Mouse (Mus musculus): ENCODE data around the gene Greb1. TPM values are rescaled to one million over a fixed set of nuclear protein-coding genes. Genes with fewer than 3 reads are reported as not detected.

The Greb1 gene
- polyA plus RNA-seq, 1 experiment from 2014 or later, result 0.92 TPM

DNA sequence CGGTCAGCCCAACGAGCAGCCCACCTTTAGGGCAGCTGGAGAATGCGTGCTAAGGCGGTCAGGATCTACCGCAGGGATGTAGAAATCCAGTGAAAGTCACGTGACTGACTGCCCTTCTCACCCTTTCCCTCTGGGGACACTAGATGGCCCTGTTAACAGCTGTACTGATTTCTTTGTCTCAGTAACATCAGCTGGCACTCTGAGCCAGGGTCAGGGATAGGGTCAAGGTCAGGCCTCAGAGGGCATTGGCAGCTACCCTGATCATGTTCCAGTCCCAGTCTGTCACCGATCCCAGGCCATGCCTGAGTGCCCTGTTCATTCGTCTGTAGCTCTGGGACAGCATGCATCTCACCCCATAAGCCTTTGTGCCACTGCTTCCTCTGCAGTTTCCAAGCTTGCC, 66.7 kb downstream of the Greb1 start:
- Histone ChIP-seq H3K4me1 (ENCODE audit: control insufficient read depth, low read depth, low read length) (peaks cover 5% of the 10 kb centered on the region), H3K4me3 (ENCODE audit: low read depth, low read length) (no peak overlapping the region), H3K9me3 (replicated peaks; ENCODE audit: control insufficient read depth, low read length) (no peaks in the 10 kb centered on the region), H3K9ac (ENCODE audit: low read depth, low read length) (no peak overlapping the region), H3K36me3 (ENCODE audit: control insufficient read depth, insufficient read depth) (no peaks in the 10 kb centered on the region), H3K27ac (ENCODE audit: low read length) (no peak overlapping the region), H3K4me2 (ENCODE audit: low read depth, low read length) (no peak overlapping the region), H3K27me3 (ENCODE audit: control insufficient read depth, insufficient read depth, low read depth, low read length) (no peaks in the 10 kb centered on the region)
- 54% methylated on average over 8 of the region's 8 CpGs for WGBS (ENCODE audit: insufficient replicate concordance)
- ATAC-seq (ENCODE audit: low read depth), result peak; percentile 64

DNA sequence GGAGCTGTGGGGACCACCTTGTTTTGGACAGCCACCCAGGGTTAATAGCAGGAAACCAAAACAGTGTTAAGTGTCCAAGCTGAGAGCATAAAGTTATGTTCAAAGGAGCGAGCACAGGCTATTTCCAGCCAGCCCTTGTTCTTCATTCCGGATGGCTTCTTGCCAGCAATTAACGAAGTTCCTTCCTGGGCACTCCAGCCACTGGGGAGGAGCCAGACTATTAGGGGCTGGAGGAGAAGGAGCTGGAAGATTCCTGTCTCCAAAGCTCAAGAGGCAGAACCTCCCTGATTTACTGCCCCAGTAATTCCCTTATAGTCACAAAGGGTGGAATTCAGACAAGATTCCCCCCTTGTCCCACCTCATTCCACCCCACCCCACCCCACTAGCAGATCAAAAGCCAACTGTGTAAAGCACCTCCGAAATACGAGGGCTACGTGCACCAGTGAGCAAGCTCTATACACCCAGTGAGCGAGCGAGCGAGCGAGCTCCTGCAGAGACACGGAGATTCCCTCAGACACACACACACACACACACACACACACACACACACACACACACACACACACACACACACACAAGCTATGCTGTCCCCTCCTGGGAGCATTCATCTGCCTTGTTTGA, 69.5 kb downstream of the Greb1 start:
- Histone ChIP-seq H3K36me3 (ENCODE audit: control insufficient read depth, insufficient read depth) (no peaks in the 10 kb centered on the region), H3K4me1 (ENCODE audit: control insufficient read depth, low read depth, low read length) (peaks cover 5% of the 10 kb centered on the region), H3K9ac (ENCODE audit: low read depth, low read length) (no peak overlapping the region), H3K27me3 (ENCODE audit: control insufficient read depth, insufficient read depth, low read depth, low read length) (no peaks in the 10 kb centered on the region), H3K4me2 (ENCODE audit: low read depth, low read length) (no peak overlapping the region), H3K4me3 (ENCODE audit: low read depth, low read length) (no peak overlapping the region), H3K27ac (ENCODE audit: low read length) (no peak overlapping the region), H3K9me3 (replicated peaks; ENCODE audit: control insufficient read depth, low read length) (no peaks in the 10 kb centered on the region)
- WGBS (ENCODE audit: insufficient replicate concordance), result 56% methylated on average over 11 of the region's 11 CpGs
- no peak for ATAC-seq (ENCODE audit: low read depth)

DNA sequence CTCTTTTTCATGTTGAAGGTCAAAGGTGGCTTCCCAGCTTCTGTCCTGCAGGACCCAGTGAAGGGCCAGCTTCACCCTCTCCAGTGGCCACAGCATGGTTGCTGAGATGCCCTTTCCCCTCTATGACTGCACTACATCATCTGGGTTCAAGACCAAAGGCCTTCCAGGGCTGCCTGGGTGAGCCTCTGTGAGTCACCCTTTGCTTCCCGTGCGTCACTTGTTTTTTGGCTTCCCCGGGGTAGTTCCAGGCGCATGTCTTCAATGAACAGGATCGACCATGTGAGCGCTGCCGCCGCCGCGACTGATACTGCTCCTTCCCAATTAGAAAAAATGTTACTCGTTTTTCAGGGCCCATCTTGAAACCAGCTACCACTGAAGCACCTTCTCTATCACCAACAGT, 70.5 kb downstream of the Greb1 start:
- H3K27ac ChIP-seq (ENCODE audit: low read length), result no peak overlapping the region
- H3K4me2 ChIP-seq (ENCODE audit: low read depth, low read length), result no peak overlapping the region
- H3K4me3 ChIP-seq (ENCODE audit: low read depth, low read length), result no peak overlapping the region
- H3K9me3 ChIP-seq (replicated peaks; ENCODE audit: control insufficient read depth, low read length), result no peaks in the 10 kb centered on the region
- ATAC-seq (ENCODE audit: low read depth), result no peak
- no peaks in the 10 kb centered on the region for H3K27me3 ChIP-seq (ENCODE audit: control insufficient read depth, insufficient read depth, low read depth, low read length)
- H3K4me1 ChIP-seq (ENCODE audit: control insufficient read depth, low read depth, low read length), result peaks cover 5% of the 10 kb centered on the region
- 79% methylated on average over 11 of the region's 11 CpGs for WGBS (ENCODE audit: insufficient replicate concordance)
- no peak overlapping the region for H3K9ac ChIP-seq (ENCODE audit: low read depth, low read length)
- no peaks in the 10 kb centered on the region for H3K36me3 ChIP-seq (ENCODE audit: control insufficient read depth, insufficient read depth)

DNA sequence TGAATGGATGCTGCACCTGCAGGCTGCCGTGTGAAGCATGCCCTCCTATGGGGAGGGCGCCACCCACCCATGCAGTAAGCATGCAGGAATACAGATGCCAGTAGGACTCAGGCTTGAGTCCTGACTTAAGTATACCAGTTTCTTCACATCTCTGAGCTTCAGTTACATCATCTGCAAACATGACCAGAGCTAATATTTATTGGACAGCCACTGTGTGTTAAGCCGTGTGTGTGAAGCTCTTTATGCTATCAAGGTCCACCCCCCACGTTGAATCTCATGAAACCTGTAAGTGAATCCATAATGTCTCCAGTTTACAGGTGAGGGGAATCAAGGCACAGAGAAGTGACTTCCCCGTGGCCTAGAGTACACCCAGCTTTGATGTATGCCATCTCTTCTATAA, 72.5 kb downstream of the Greb1 start:
- Histone ChIP-seq H3K4me1 (ENCODE audit: control insufficient read depth, low read depth, low read length) (peaks cover 5% of the 10 kb centered on the region), H3K9ac (ENCODE audit: low read depth, low read length) (no peak overlapping the region), H3K27ac (ENCODE audit: low read length) (no peak overlapping the region), H3K4me3 (ENCODE audit: low read depth, low read length) (no peak overlapping the region), H3K9me3 (replicated peaks; ENCODE audit: control insufficient read depth, low read length) (no peaks in the 10 kb centered on the region), H3K27me3 (ENCODE audit: control insufficient read depth, insufficient read depth, low read depth, low read length) (no peaks in the 10 kb centered on the region), H3K36me3 (ENCODE audit: control insufficient read depth, insufficient read depth) (no peaks in the 10 kb centered on the region), H3K4me2 (ENCODE audit: low read depth, low read length) (no peak overlapping the region)
- whole genome bisulfite sequencing (ENCODE audit: insufficient replicate concordance), result 47% methylated on average over 5 of the region's 5 CpGs
- peak; percentile 25 for ATAC-seq (ENCODE audit: low read depth)

DNA sequence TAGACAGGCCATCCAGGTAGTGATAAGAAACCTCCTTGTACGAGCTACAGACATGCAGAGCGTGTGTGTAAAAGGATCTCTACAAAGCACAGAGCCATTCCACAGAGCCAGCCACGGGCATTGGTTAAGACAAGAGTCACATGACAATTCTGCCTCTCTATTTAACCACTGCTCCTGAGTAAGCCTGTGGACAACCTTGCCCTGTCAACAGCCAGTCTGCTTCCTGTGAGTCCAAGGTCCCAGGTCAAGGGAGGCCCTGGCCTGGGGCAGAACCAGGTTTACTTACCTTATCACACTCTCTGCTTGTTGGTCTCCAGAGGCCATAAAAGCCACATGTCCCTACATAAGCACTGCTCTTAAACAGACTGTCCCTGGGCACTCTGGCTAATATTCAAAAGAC, 74.5 kb downstream of the Greb1 start:
- no peaks in the 10 kb centered on the region for H3K36me3 ChIP-seq (ENCODE audit: control insufficient read depth, insufficient read depth)
- no peaks in the 10 kb centered on the region for H3K9me3 ChIP-seq (replicated peaks; ENCODE audit: control insufficient read depth, low read length)
- peak overlapping the region; percentile 62 for H3K27ac ChIP-seq (ENCODE audit: low read length)
- H3K9ac ChIP-seq (ENCODE audit: low read depth, low read length), result no peak overlapping the region
- peaks cover 5% of the 10 kb centered on the region for H3K4me1 ChIP-seq (ENCODE audit: control insufficient read depth, low read depth, low read length)
- ATAC-seq (ENCODE audit: low read depth), result peak; percentile 93
- H3K4me3 ChIP-seq (ENCODE audit: low read depth, low read length), result no peak overlapping the region
- 26% methylated on average over 3 of the region's 3 CpGs for WGBS (ENCODE audit: insufficient replicate concordance)
- H3K27me3 ChIP-seq (ENCODE audit: control insufficient read depth, insufficient read depth, low read depth, low read length), result no peaks in the 10 kb centered on the region
- H3K4me2 ChIP-seq (ENCODE audit: low read depth, low read length), result no peak overlapping the region

DNA sequence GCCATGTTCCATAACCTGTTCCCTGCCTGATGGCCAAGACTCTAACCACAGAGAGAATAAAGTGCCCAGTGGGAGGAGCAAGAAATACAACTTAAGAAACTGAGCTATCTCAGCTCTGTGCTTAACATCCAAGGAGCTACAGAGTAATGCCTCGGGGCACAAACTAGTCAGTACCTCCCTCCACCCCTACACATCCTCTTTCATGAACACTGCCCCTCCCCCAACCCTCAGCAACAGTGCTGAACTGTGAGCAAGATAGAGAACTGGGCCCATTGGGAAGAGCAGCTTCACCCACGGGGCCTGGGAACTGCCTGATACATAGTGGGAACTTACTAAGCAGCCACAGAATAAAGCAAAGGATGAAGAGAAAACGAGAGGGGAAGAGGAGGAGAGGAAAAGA, 77.1 kb downstream of the Greb1 start:
- no peak overlapping the region for H3K4me2 ChIP-seq (ENCODE audit: low read depth, low read length)
- no peaks in the 10 kb centered on the region for H3K9me3 ChIP-seq (replicated peaks; ENCODE audit: control insufficient read depth, low read length)
- no peak for ATAC-seq (ENCODE audit: low read depth)
- H3K4me1 ChIP-seq (ENCODE audit: control insufficient read depth, low read depth, low read length), result peaks cover 5% of the 10 kb centered on the region
- H3K4me3 ChIP-seq (ENCODE audit: low read depth, low read length), result no peak overlapping the region
- H3K27me3 ChIP-seq (ENCODE audit: control insufficient read depth, insufficient read depth, low read depth, low read length), result no peaks in the 10 kb centered on the region
- no peak overlapping the region for H3K9ac ChIP-seq (ENCODE audit: low read depth, low read length)
- 22% methylated on average over 3 of the region's 3 CpGs for WGBS (ENCODE audit: insufficient replicate concordance)
- H3K27ac ChIP-seq (ENCODE audit: low read length), result no peak overlapping the region
- no peaks in the 10 kb centered on the region for H3K36me3 ChIP-seq (ENCODE audit: control insufficient read depth, insufficient read depth)

DNA sequence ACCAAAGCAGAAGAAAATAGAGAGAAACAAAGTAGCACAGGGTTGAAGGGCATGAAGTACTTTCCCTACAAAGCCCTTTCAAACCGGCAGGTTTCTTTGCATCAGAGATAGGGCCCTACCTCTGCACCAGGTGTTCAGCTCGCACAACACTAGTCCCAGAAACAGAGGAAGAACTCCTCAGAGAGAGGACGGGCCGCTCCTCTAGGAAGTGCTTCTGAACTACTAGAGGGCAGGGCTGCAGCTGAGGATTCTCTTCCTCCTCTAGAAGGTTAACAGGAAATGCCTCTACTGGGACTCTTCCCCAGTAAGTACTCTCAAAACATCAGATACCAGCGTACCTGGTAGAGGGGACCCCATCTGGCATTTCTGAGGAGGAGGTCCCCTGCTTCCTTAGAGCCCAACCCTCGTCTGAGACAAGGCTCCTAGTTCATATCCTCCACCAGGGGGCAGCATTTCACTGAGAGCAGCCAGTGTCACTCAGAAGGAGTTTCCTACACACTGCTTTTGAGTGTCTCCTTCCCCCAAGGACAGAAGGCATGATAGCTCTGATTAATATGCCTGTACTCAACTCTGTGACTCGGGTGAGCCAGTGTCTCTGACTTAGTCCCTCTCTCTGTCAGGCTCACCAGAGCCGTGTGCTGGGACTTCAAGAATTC, 81.9 kb downstream of the Greb1 start:
- H3K27me3 ChIP-seq (ENCODE audit: control insufficient read depth, insufficient read depth, low read depth, low read length), result no peaks in the 10 kb centered on the region
- H3K4me3 ChIP-seq (ENCODE audit: low read depth, low read length), result no peak overlapping the region
- ATAC-seq (ENCODE audit: low read depth), result no peak
- no peaks in the 10 kb centered on the region for H3K4me1 ChIP-seq (ENCODE audit: control insufficient read depth, low read depth, low read length)
- no peaks in the 10 kb centered on the region for H3K9me3 ChIP-seq (replicated peaks; ENCODE audit: control insufficient read depth, low read length)
- H3K4me2 ChIP-seq (ENCODE audit: low read depth, low read length), result no peak overlapping the region
- H3K27ac ChIP-seq (ENCODE audit: low read length), result no peak overlapping the region
- 23% methylated on average over 8 of the region's 8 CpGs for WGBS (ENCODE audit: insufficient replicate concordance)
- no peak overlapping the region for H3K9ac ChIP-seq (ENCODE audit: low read depth, low read length)
- no peaks in the 10 kb centered on the region for H3K36me3 ChIP-seq (ENCODE audit: control insufficient read depth, insufficient read depth)

DNA sequence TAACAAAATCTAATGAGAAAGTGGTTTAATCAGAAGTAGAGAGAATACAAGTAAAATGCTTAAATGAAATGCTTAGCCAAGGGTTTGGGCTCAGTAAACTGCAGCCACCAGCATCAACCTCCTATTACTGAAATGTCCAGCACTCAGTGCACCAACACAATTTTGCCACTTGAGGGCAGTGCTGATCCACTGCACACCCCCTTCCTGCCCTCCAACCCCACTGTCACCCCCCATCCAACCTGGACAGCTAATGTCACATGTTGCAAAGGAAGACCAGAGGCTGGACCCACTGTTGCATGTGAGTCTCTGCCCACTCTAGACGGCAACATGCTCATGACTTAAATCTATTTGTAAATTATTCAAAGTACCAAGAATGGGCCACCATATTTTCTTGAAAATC, 83.0 kb downstream of the Greb1 start:
- Histone ChIP-seq H3K27me3 (ENCODE audit: control insufficient read depth, insufficient read depth, low read depth, low read length) (no peaks in the 10 kb centered on the region), H3K9me3 (replicated peaks; ENCODE audit: control insufficient read depth, low read length) (no peaks in the 10 kb centered on the region), H3K27ac (ENCODE audit: low read length) (no peak overlapping the region), H3K36me3 (ENCODE audit: control insufficient read depth, insufficient read depth) (no peaks in the 10 kb centered on the region), H3K4me1 (ENCODE audit: control insufficient read depth, low read depth, low read length) (no peaks in the 10 kb centered on the region), H3K4me3 (ENCODE audit: low read depth, low read length) (no peak overlapping the region), H3K9ac (ENCODE audit: low read depth, low read length) (no peak overlapping the region), H3K4me2 (ENCODE audit: low read depth, low read length) (no peak overlapping the region)
- no peak for ATAC-seq (ENCODE audit: low read depth)
- 50% methylated on average over 1 of the region's 1 CpGs for WGBS (ENCODE audit: insufficient replicate concordance)

DNA sequence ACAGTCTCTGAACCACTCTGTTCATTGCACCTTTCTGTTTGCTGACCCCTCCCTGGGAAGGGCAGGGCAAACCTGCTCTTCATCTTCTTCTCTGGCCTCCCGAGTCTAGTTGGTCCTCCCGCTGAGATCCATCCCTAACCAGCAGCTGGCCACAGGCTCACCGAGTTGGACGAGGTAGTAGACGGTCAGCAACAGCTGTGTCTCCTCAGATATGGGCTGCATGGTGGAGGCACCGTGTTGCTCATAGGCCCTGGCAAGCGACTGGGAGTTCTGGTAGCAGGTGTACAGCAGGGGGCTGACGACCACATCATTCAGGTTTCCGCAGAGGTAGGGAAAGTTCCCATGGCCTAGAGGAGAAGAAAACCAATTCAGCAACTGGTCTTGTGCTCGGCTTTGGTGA, 86.1 kb downstream of the Greb1 start:
- H3K9me3 ChIP-seq (replicated peaks; ENCODE audit: control insufficient read depth, low read length), result no peaks in the 10 kb centered on the region
- H3K27ac ChIP-seq (ENCODE audit: low read length), result no peak overlapping the region
- no peaks in the 10 kb centered on the region for H3K36me3 ChIP-seq (ENCODE audit: control insufficient read depth, insufficient read depth)
- no peaks in the 10 kb centered on the region for H3K27me3 ChIP-seq (ENCODE audit: control insufficient read depth, insufficient read depth, low read depth, low read length)
- ATAC-seq (ENCODE audit: low read depth), result no peak
- H3K4me3 ChIP-seq (ENCODE audit: low read depth, low read length), result no peak overlapping the region
- no peaks in the 10 kb centered on the region for H3K4me1 ChIP-seq (ENCODE audit: control insufficient read depth, low read depth, low read length)
- H3K4me2 ChIP-seq (ENCODE audit: low read depth, low read length), result no peak overlapping the region
- no peak overlapping the region for H3K9ac ChIP-seq (ENCODE audit: low read depth, low read length)
- 68% methylated on average over 10 of the region's 10 CpGs for WGBS (ENCODE audit: insufficient replicate concordance)
